Mouse (Mus musculus): ENCODE results near the gene Gm5800. TPM values are rescaled to one million over a fixed set of nuclear protein-coding genes. Genes with fewer than 3 reads are reported as not detected.

Gene Gm5800
- polyA plus RNA-seq, 1 experiment from 2014 or later: not detected

Other genes with a start within 250 kb of the Gm5800 start
- not detected in 2 replicates for gene Gm5622, start 164.4 kb downstream of the Gm5800 start, polyA plus RNA-seq (2014; fragmentation: Nextera tagmentation; extraction: Ambion mirVana)
- gene Gm17175, start 143.1 kb downstream of the Gm5800 start, polyA plus RNA-seq (2014; fragmentation: Nextera tagmentation; extraction: Ambion mirVana): not detected in 2 replicates
- gene Gm17174, start 125.0 kb downstream of the Gm5800 start, polyA plus RNA-seq (2014; fragmentation: Nextera tagmentation; extraction: Ambion mirVana): not detected in 2 replicates
- gene Gm17078, start 105.9 kb downstream of the Gm5800 start, polyA plus RNA-seq (2014; fragmentation: Nextera tagmentation; extraction: Ambion mirVana): not detected in 2 replicates
- not detected in 2 replicates for gene Gm4181, start 81.5 kb downstream of the Gm5800 start, polyA plus RNA-seq (2014; fragmentation: Nextera tagmentation; extraction: Ambion mirVana)
- gene Gm17079, start 21.7 kb downstream of the Gm5800 start, polyA plus RNA-seq (2014; fragmentation: Nextera tagmentation; extraction: Ambion mirVana): not detected in 2 replicates
- not detected in 2 replicates for gene Ang4, start 56.4 kb upstream of the Gm5800 start, polyA plus RNA-seq (2014; fragmentation: Nextera tagmentation; extraction: Ambion mirVana)
- gene AY358078, start 82.9 kb upstream of the Gm5800 start, polyA plus RNA-seq (2014; fragmentation: Nextera tagmentation; extraction: Ambion mirVana): not detected in 2 replicates
- gene Ear6, start 136.5 kb upstream of the Gm5800 start, polyA plus RNA-seq (2014; fragmentation: Nextera tagmentation; extraction: Ambion mirVana): not detected in 2 replicates
- gene Mettl17, start 167.7 kb upstream of the Gm5800 start, polyA plus RNA-seq (2014; fragmentation: Nextera tagmentation; extraction: Ambion mirVana): 69.8 and 99.4 TPM in 2 replicates
- gene Slc39a2, start 175.7 kb upstream of the Gm5800 start, polyA plus RNA-seq (2014; fragmentation: Nextera tagmentation; extraction: Ambion mirVana): 1.6 and 1.9 TPM in 2 replicates
- 168 and 194 TPM in 2 replicates for gene Ndrg2, start 197.0 kb upstream of the Gm5800 start, polyA plus RNA-seq (2014; fragmentation: Nextera tagmentation; extraction: Ambion mirVana)
- gene Tppp2, start 201.2 kb upstream of the Gm5800 start, polyA plus RNA-seq (2014; fragmentation: Nextera tagmentation; extraction: Ambion mirVana): not detected in 2 replicates
- not detected in 2 replicates for gene Rnase13, start 205.6 kb upstream of the Gm5800 start, polyA plus RNA-seq (2014; fragmentation: Nextera tagmentation; extraction: Ambion mirVana)

All from neural tube, embryonic 14.5 days (tissue).